Comparison of ENCODE assay signal across 21 mouse cellular contexts in the genomic region with DNA sequence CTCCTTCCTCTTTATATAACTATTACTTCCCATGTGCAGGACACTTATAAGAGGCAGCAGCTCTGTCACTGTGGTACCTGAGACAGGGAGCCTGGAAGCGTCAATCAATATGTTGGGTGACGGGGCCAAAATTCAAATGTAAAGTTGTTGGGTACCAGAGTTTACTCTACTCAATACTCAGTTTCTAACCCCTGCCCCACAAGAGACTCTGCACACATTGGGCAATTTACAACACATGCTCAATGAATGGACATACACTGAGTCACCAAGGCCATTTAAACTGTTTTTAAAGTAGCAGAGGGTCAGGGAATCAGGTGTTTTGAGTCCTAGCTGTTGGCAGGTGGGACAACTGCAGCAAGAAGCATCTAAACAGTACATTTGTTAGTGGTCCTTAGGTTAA.
DNase-seq lines count a peak whose midpoint lies in the region; ATAC-seq and TF ChIP-seq lines count a peak whose summit lies in the region.
"Had no signal": no experiment of that assay in that cellular context is flagged by ENCODE, and none has a peak within 500 bp of the region (broad histone marks: within the 10 kb centered on the region; RNA-seq: fewer than 3 reads in every experiment).

No protein-coding gene starts in this region.

- no peak overlapping the region for H3K4me2 ChIP-seq in liver, embryonic 16.5 days (ENCODE audit: low read depth, low read length)
- H3K4me2 ChIP-seq in liver, postnatal 0 days (ENCODE audit: low read depth, low read length), result no peak overlapping the region
- H3K4me2 ChIP-seq in liver, embryonic 11.5 days, result no peak overlapping the region
- no peak overlapping the region for H3K4me2 ChIP-seq in midbrain, embryonic 11.5 days
- no peak overlapping the region for H3K4me2 ChIP-seq in midbrain, embryonic 16.5 days (ENCODE audit: low read length)

- no peak overlapping the region for H3K27ac ChIP-seq in liver, embryonic 16.5 days (ENCODE audit: low read length)
- H3K27ac ChIP-seq in liver, postnatal 0 days (ENCODE audit: low read depth), result peak overlapping the region; percentile 75
- H3K27ac ChIP-seq in liver, embryonic 11.5 days (ENCODE audit: low read depth, low read length), result no peak overlapping the region
- H3K27ac ChIP-seq in midbrain, embryonic 11.5 days (ENCODE audit: low read depth, low read length), result no peak overlapping the region
- H3K27ac ChIP-seq in midbrain, embryonic 16.5 days (ENCODE audit: low read length), result no peak overlapping the region

- DNase-seq in liver, result no peak
- DNase-seq in liver, postnatal 0 days, result peak; percentile 28
- no peak for DNase-seq in liver, embryonic 11.5 days (ENCODE audit: low spot score)
- DNase-seq in midbrain, embryonic 11.5 days (ENCODE audit: low spot score, missing footprints), result peak; percentile 57
- DNase-seq: adrenal gland, adult 2 months; adrenal gland, adult 8-10 months; adrenal gland, postnatal 10 days; adrenal gland, postnatal 14 days; adrenal gland, postnatal 25 days; adrenal gland, postnatal 36 days; B cell, adult 2 months; cerebellum, adult 11 months; cerebellum, adult 11-12 months; cerebellum, adult 18-20 months had no signal

- TF ChIP-seq CTCF in liver, postnatal 0 days (IDR thresholded peaks at IDR 0.05; ENCODE audit: low read depth), result no peak

- H3K9me3 ChIP-seq in liver, embryonic 16.5 days (replicated peaks; ENCODE audit: control insufficient read depth, low read length), result no peaks in the 10 kb centered on the region
- H3K9me3 ChIP-seq in liver, postnatal 0 days (ENCODE audit: low read length), result no peaks in the 10 kb centered on the region
- no peaks in the 10 kb centered on the region for H3K9me3 ChIP-seq in liver, embryonic 11.5 days (ENCODE audit: control insufficient read depth, low read length)
- no peaks in the 10 kb centered on the region for H3K9me3 ChIP-seq in midbrain, embryonic 11.5 days (ENCODE audit: control insufficient read depth, low read length)
- no peaks in the 10 kb centered on the region for H3K9me3 ChIP-seq in midbrain, embryonic 16.5 days (replicated peaks; ENCODE audit: control insufficient read depth, low read length, poor library complexity, severe bottlenecking)

- no peak overlapping the region for H3K9ac ChIP-seq in liver, embryonic 16.5 days (ENCODE audit: low read depth, low read length)
- no peak overlapping the region for H3K9ac ChIP-seq in liver, postnatal 0 days (replicated peaks)
- no peak overlapping the region for H3K9ac ChIP-seq in liver, embryonic 11.5 days (ENCODE audit: low read depth, low read length)
- no peak overlapping the region for H3K9ac ChIP-seq in midbrain, embryonic 11.5 days (ENCODE audit: low read length)
- H3K9ac ChIP-seq in midbrain, embryonic 16.5 days (ENCODE audit: low read depth, low read length), result no peak overlapping the region

- TF ChIP-seq EP300 in liver, postnatal 0 days (IDR thresholded peaks at IDR 0.05; ENCODE audit: low read depth), result peak; percentile 62

- WGBS in liver, embryonic 16.5 days (ENCODE audit: insufficient replicate concordance), result 65% methylated on average over 2 of the region's 2 CpGs
- 57% methylated on average over 2 of the region's 2 CpGs for WGBS in liver, postnatal 0 days (ENCODE audit: insufficient replicate concordance)
- 88% methylated on average over 2 of the region's 2 CpGs for WGBS in liver, embryonic 11.5 days
- WGBS in midbrain, embryonic 11.5 days, result 89% methylated on average over 2 of the region's 2 CpGs
- 98% methylated on average over 2 of the region's 2 CpGs for WGBS in midbrain, embryonic 16.5 days

- no peaks in the 10 kb centered on the region for H3K36me3 ChIP-seq in liver, embryonic 16.5 days (ENCODE audit: control insufficient read depth, insufficient read depth)
- H3K36me3 ChIP-seq in liver, postnatal 0 days (replicated peaks; ENCODE audit: insufficient read depth, low read length), result no peaks in the 10 kb centered on the region
- H3K36me3 ChIP-seq in liver, embryonic 11.5 days (ENCODE audit: control insufficient read depth, insufficient read depth, low read length), result no peaks in the 10 kb centered on the region
- H3K36me3 ChIP-seq in midbrain, embryonic 11.5 days (ENCODE audit: control insufficient read depth, insufficient read depth, low read length), result no peaks in the 10 kb centered on the region
- H3K36me3 ChIP-seq in midbrain, embryonic 16.5 days (ENCODE audit: control insufficient read depth, insufficient read depth, low read length), result no peaks in the 10 kb centered on the region
- H3K36me3 ChIP-seq: G1E had no signal

- H3K4me1 ChIP-seq in liver, embryonic 16.5 days (ENCODE audit: control insufficient read depth, low read depth, low read length), result no peaks in the 10 kb centered on the region
- peaks cover 8% of the 10 kb centered on the region for H3K4me1 ChIP-seq in liver, postnatal 0 days (ENCODE audit: insufficient read depth)
- no peaks in the 10 kb centered on the region for H3K4me1 ChIP-seq in liver, embryonic 11.5 days (replicated peaks; ENCODE audit: control insufficient read depth, insufficient read depth, low read length)
- no peaks in the 10 kb centered on the region for H3K4me1 ChIP-seq in midbrain, embryonic 11.5 days (ENCODE audit: control insufficient read depth, insufficient read depth, low read length)
- H3K4me1 ChIP-seq in midbrain, embryonic 16.5 days (ENCODE audit: control insufficient read depth, insufficient read depth, low read length), result no peaks in the 10 kb centered on the region

- ATAC-seq in liver, embryonic 16.5 days (ENCODE audit: low read depth), result 0 out of 2 replicates have a peak, but pooled peaks have one; percentile 48
- peak; percentile 83 for ATAC-seq in liver, postnatal 0 days
- no peak for ATAC-seq in liver, embryonic 11.5 days (replicated peaks; ENCODE audit: low FRiP score)
- ATAC-seq in midbrain, embryonic 11.5 days (ENCODE audit: low FRiP score), result no peak
- ATAC-seq in midbrain, embryonic 16.5 days, result no peak
- ATAC-seq: activated CD4-positive, CD25-positive, alpha-beta regulatory T cell, adult 4 months; CD4-positive, CD25-positive, alpha-beta regulatory T cell, adult 4 months; Patski had no signal

- H3K27me3 ChIP-seq in liver, embryonic 16.5 days (ENCODE audit: control insufficient read depth, insufficient read depth, low read depth, low read length), result no peaks in the 10 kb centered on the region
- H3K27me3 ChIP-seq in liver, postnatal 0 days (ENCODE audit: insufficient read depth, low read length), result no peaks in the 10 kb centered on the region
- H3K27me3 ChIP-seq in liver, embryonic 11.5 days (replicated peaks; ENCODE audit: control insufficient read depth, insufficient read depth, low read length), result no peaks in the 10 kb centered on the region
- no peaks in the 10 kb centered on the region for H3K27me3 ChIP-seq in midbrain, embryonic 11.5 days (ENCODE audit: control insufficient read depth, insufficient read depth, low read length)
- H3K27me3 ChIP-seq in midbrain, embryonic 16.5 days (ENCODE audit: control insufficient read depth, insufficient read depth, low read depth, low read length), result no peaks in the 10 kb centered on the region
- H3K27me3 ChIP-seq: CH12.LX had no signal

- H3K4me3 ChIP-seq in liver, embryonic 16.5 days (ENCODE audit: low read depth, low read length), result no peak overlapping the region
- H3K4me3 ChIP-seq in liver, postnatal 0 days (ENCODE audit: low read depth, low read length), result no peak overlapping the region
- H3K4me3 ChIP-seq in liver, embryonic 11.5 days (ENCODE audit: low read depth, low read length), result no peak overlapping the region
- no peak overlapping the region for H3K4me3 ChIP-seq in midbrain, embryonic 11.5 days (ENCODE audit: low read depth, low read length)
- no peak overlapping the region for H3K4me3 ChIP-seq in midbrain, embryonic 16.5 days (ENCODE audit: low read depth, low read length)

Comparison
In these comparisons a context has a peak if more than half of its experiments do, and no peak if none do; other contexts are left out.
1. ATAC-seq: peak in liver, embryonic 16.5 days (single experiment) and liver, postnatal 0 days (single experiment); none in liver, embryonic 11.5 days (single experiment), midbrain, embryonic 11.5 days (single experiment) and midbrain, embryonic 16.5 days (single experiment).
2. DNase-seq: peak in liver, postnatal 0 days (single experiment) and midbrain, embryonic 11.5 days (single experiment); none in liver (single experiment) and liver, embryonic 11.5 days (single experiment).